Mouse (Mus musculus): Measurements from ENCODE around the gene C1s2. TPM values are rescaled to one million over a fixed set of nuclear protein-coding genes. Genes with fewer than 3 reads are reported as not detected.

Gene C1s2
- polyA plus RNA-seq, 1 experiment = 0.04 TPM

DNA sequence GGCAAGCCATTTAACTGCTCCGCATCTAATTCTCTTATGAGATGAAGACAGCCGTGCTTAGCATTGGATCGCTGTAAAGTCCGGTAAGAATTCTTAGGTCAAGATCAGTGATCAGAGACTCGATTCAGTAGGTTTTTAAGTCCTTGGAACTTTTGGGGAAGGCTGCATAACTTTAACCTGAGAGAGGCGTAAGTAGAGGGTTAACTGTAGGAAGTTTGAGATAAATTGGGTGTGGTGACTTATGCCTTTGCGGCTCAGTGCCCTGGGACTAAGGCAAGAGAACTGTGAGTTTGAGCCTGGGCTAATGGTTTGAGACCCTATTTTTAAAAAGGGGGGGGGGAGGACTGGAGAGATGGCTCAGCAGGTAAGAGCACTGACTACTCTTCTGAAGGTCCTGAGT lies 28.4 kb upstream of the C1s2 start:
- Histone ChIP-seq H3K4me3 (ENCODE audit: insufficient read depth, poor library complexity, severe bottlenecking) (no peak overlapping the region), H3K79me2 (ENCODE audit: control insufficient read depth, insufficient read depth) (peaks cover 10% of the 10 kb centered on the region), H3K79me3 (ENCODE audit: low read depth) (no peaks in the 10 kb centered on the region), H3ac (ENCODE audit: control insufficient read depth, insufficient read length, low read depth) (no peak overlapping the region), H3K36me3 (ENCODE audit: control insufficient read depth, insufficient read depth) (no peaks in the 10 kb centered on the region), H3K27me3 (ENCODE audit: control insufficient read depth, insufficient read depth, insufficient read length) (no peaks in the 10 kb centered on the region)
- TF ChIP-seq MAX (IDR thresholded peaks at IDR 0.05) = no peak

DNA sequence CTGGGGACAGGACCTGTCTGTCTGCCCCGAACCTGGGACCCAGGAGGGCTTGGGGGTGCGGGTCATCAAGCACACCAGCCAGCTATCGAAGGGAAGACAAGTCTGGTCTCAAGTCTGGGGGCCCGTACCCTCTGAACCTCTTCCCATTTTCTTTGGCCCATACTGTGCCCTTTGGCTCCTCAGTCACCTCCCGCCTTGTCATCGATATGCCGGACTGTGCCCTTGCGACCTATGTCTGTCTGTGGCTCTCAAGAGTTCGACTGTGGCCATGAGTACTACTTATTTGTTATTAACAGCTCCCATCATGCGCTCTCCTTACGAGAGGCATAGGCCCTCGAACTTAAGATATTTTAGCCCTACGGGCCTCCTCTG lies 27.5 kb upstream of the C1s2 start:
- Histone ChIP-seq H3K79me3 (ENCODE audit: low read depth) (no peaks in the 10 kb centered on the region), H3K27me3 (ENCODE audit: control insufficient read depth, insufficient read depth, insufficient read length) (no peaks in the 10 kb centered on the region), H3K36me3 (ENCODE audit: control insufficient read depth, insufficient read depth) (no peaks in the 10 kb centered on the region), H3ac (ENCODE audit: control insufficient read depth, insufficient read length, low read depth) (peak overlapping the region; percentile 58), H3K4me3 (ENCODE audit: insufficient read depth, poor library complexity, severe bottlenecking) (peak overlapping the region; percentile 60), H3K79me2 (ENCODE audit: control insufficient read depth, insufficient read depth) (peaks cover 10% of the 10 kb centered on the region)
- TF ChIP-seq CEBPB (IDR thresholded peaks at IDR 0.05; ENCODE audit: low read depth) = no peak
- TF ChIP-seq MYOD1 (IDR thresholded peaks at IDR 0.05; ENCODE audit: control insufficient read depth, insufficient read length, low read depth) = no peak
- TF ChIP-seq FOSL1 (IDR thresholded peaks at IDR 0.05; ENCODE audit: insufficient read depth, low read length, poor library complexity, severe bottlenecking) = no peak
- no peak for TF ChIP-seq MYOG (IDR thresholded peaks at IDR 0.05; ENCODE audit: control insufficient read depth, extremely low read depth, insufficient read length)
- no peak for TF ChIP-seq MAX (IDR thresholded peaks at IDR 0.05)
- no peak for TF ChIP-seq CTCF (IDR thresholded peaks at IDR 0.05; ENCODE audit: control insufficient read depth, insufficient read depth, insufficient read length)
- no peak for TF ChIP-seq USF1 (IDR thresholded peaks at IDR 0.05; ENCODE audit: low read depth)

DNA sequence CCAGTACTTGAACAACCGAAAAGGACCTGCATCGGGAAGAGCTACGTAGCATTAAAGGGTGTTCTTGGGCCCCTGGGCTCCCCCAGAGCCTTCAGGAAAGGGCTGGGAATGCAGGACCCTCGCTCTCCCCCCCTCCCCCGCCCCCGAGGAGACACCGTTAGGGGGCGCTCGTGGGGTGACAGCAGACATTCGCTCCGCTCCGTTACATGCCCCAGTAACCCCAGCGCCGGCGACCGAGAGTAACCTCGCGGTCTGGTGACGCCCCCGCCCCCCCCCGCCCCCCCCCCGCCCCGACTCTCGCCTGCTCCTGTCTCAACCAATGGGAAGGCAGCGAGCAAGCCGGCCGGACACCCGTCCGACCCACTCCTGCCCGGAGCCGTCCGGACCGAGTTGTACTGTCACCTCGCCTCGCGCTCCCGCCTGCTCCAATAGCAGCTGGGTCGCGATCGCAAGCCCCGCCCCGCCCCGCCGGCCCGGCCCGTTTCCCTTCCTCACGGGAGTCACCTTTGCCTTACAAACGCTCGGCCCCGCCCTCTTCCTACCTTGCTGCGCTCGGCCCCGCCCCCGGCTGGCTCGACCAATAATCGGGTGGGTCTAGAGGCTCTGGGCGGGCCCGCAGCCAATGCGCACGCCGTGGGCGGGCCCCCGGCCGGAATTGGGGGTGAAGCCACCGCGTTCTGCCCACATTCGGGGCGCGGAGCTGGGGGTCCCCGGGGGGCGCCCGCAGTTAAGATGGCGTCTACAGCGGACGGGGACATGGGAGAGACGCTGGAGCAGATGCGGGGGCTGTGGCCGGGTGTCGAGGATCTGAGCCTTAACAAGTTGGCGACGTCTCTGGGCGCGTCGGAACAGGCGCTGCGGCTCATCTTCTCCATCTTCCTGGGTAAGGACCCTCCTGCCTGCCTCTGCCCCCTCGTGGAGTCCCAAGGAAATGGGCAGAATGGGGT lies 26.9 kb upstream of the C1s2 start, which contains the start of gene Lpcat3:
TSS of gene Lpcat3 (plus strand) at position 551 of the 947 bp plus-strand sequence.
- Histone ChIP-seq H3ac (ENCODE audit: control insufficient read depth, insufficient read length, low read depth) (peak within 1 kb of the TSS; percentile 61), H3K4me3 (ENCODE audit: insufficient read depth, poor library complexity, severe bottlenecking) (peak within 1 kb of the TSS; percentile 60), H3K79me2 (ENCODE audit: control insufficient read depth, insufficient read depth) (peaks cover 10% of the 10 kb centered on the region), H3K36me3 (ENCODE audit: control insufficient read depth, insufficient read depth) (no peaks in the 10 kb centered on the region), H3K27me3 (ENCODE audit: control insufficient read depth, insufficient read depth, insufficient read length) (no peaks in the 10 kb centered on the region), H3K79me3 (ENCODE audit: low read depth) (no peaks in the 10 kb centered on the region)
- TF ChIP-seq CEBPB (IDR thresholded peaks at IDR 0.05; ENCODE audit: low read depth) = no peak
- TF ChIP-seq CTCF (IDR thresholded peaks at IDR 0.05; ENCODE audit: control insufficient read depth, insufficient read depth, insufficient read length) = peak; percentile 69

DNA sequence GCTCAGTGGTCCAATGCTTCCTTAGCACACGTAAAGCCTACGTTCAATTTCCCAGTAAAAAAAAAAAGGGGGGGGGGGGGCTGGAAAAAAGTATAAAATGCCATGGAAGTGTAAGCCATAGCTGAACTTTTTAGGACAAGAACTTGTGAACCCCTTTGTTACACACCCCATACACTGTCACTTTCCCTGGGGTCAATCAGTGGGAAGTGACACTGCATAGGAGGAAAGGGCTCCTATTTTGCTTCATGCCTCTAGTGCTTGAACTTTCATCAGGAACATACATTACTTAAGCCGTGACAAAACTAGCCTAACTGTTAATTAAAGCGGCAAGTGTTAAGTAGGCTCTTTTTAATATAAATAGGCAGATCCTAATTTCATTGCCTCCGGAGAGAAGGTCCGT lies 26.1 kb upstream of the C1s2 start:
- TF ChIP-seq MAX (IDR thresholded peaks at IDR 0.05) = no peak
- no peak for TF ChIP-seq USF1 (IDR thresholded peaks at IDR 0.05; ENCODE audit: low read depth)
- no peak for TF ChIP-seq MYOD1 (IDR thresholded peaks at IDR 0.05; ENCODE audit: control insufficient read depth, insufficient read length, low read depth)
- no peak for TF ChIP-seq FOSL1 (IDR thresholded peaks at IDR 0.05; ENCODE audit: insufficient read depth, low read length, poor library complexity, severe bottlenecking)
- no peak for TF ChIP-seq CEBPB (IDR thresholded peaks at IDR 0.05; ENCODE audit: low read depth)
- TF ChIP-seq MYOG (IDR thresholded peaks at IDR 0.05; ENCODE audit: control insufficient read depth, extremely low read depth, insufficient read length) = no peak
- TF ChIP-seq CTCF (IDR thresholded peaks at IDR 0.05; ENCODE audit: control insufficient read depth, insufficient read depth, insufficient read length) = no peak

DNA sequence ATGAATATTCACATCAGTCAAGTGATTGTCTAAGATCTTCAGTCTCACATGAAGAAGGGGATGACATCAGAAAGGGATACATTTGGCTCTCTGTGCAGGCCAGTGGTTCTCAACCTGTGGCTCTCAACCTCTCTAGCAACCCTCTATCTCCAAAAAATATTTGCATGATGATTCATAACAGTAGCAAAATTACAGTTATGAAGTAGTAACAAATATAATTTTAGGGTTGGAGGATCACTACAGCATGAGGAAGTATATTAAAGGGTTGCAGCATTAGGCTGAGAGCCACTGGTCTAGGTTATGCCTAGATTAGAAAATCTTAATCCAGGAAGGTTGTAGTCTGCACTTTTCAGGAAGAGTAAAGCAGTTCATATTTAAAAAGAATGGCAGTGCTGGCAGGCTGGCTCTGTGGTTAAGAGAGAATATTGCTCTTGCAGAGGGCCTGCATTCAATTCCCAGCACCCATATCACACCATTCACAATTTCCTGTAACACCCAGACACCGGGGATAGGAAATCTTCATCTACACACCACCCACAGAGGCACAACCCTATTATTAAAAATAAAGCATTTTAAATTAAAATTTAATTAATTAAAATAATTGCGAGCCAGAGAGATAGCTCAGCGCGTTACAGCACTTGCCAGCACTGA lies 25.4 kb upstream of the C1s2 start:
- Histone ChIP-seq H3K79me2 (ENCODE audit: control insufficient read depth, insufficient read depth) (peaks cover 10% of the 10 kb centered on the region), H3K79me3 (ENCODE audit: low read depth) (no peaks in the 10 kb centered on the region), H3K4me3 (ENCODE audit: insufficient read depth, poor library complexity, severe bottlenecking) (no peak overlapping the region), H3K27me3 (ENCODE audit: control insufficient read depth, insufficient read depth, insufficient read length) (no peaks in the 10 kb centered on the region), H3ac (ENCODE audit: control insufficient read depth, insufficient read length, low read depth) (no peak overlapping the region), H3K36me3 (ENCODE audit: control insufficient read depth, insufficient read depth) (no peaks in the 10 kb centered on the region)
- TF ChIP-seq MYOD1 (IDR thresholded peaks at IDR 0.05; ENCODE audit: control insufficient read depth, insufficient read length, low read depth) (no peak), FOSL1 (IDR thresholded peaks at IDR 0.05; ENCODE audit: insufficient read depth, low read length, poor library complexity, severe bottlenecking) (no peak), CTCF (IDR thresholded peaks at IDR 0.05; ENCODE audit: control insufficient read depth, insufficient read depth, insufficient read length) (no peak), MAX (IDR thresholded peaks at IDR 0.05) (no peak), CEBPB (IDR thresholded peaks at IDR 0.05; ENCODE audit: low read depth) (no peak), MYOG (IDR thresholded peaks at IDR 0.05; ENCODE audit: control insufficient read depth, extremely low read depth, insufficient read length) (no peak), USF1 (IDR thresholded peaks at IDR 0.05; ENCODE audit: low read depth) (no peak)

More for the DNA sequence above, 26.1 kb upstream of the C1s2 start:
- H3K79me3 ChIP-seq (ENCODE audit: low read depth) = no peaks in the 10 kb centered on the region
- no peaks in the 10 kb centered on the region for H3K27me3 ChIP-seq (ENCODE audit: control insufficient read depth, insufficient read depth, insufficient read length)
- H3K79me2 ChIP-seq (ENCODE audit: control insufficient read depth, insufficient read depth) = peaks cover 10% of the 10 kb centered on the region
- no peaks in the 10 kb centered on the region for H3K36me3 ChIP-seq (ENCODE audit: control insufficient read depth, insufficient read depth)
- peak overlapping the region; percentile 32 for H3K4me3 ChIP-seq (ENCODE audit: insufficient read depth, poor library complexity, severe bottlenecking)
- no peak overlapping the region for H3ac ChIP-seq (ENCODE audit: control insufficient read depth, insufficient read length, low read depth)
